Mouse (Mus musculus): ENCODE results near the gene Dlg2.

DNA sequence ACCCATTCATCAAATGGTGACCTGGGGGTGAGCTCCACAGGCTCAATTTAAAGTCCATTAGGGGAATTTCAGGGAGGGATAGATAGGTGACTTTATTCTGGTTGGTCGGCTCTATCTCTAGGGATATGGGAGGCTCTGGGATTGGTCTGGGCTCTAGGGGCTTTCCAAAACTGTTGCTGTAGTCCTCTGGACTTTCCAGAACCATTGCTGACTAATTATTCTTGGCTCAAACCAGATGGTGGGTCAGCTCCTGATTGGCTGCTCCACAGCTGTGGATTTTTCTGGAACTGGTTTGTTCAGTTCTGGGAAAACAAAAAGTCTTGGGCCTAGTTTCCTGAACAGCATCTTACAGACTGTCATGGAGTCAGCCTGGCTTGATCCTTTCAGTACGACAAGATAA lies 2017.0 kb downstream of the Dlg2 start:
- no peak for TF ChIP-seq FLI1 (IDR thresholded peaks at IDR 0.05; ENCODE audit: low read length)
- no peak for TF ChIP-seq GATA1 (IDR thresholded peaks at IDR 0.05; ENCODE audit: borderline replicate concordance, low read length)
